Mouse (Mus musculus) thymus, postnatal 10 days (tissue): ENCODE measurements around the gene Lsmem1.

ENCODE experiments used
- DNase-seq, 2 experiments: peaks; one replicate each; pipeline ENCODE4 v3.0.0; 2021; ENCODE audit warnings: low spot score in 2 of 2

Lsmem1 gene

GRCm38 (mm10) chr12:40146510-40146909 is 52.8 kb downstream of the Lsmem1 start:
- no peak for DNase-seq

GRCm38 (mm10) chr12:40140706-40141105 is 58.6 kb downstream of the Lsmem1 start:
- no peak for DNase-seq

- DNase-seq: no peak
Observed at GRCm38 (mm10) chr12:40139484-40140245, 59.6 kb downstream of the Lsmem1 start.

GRCm38 (mm10) chr12:40134529-40134928 is 64.8 kb downstream of the Lsmem1 start:
- no peak for DNase-seq

GRCm38 (mm10) chr12:40133573-40134271 is 65.6 kb downstream of the Lsmem1 start, which contains the start of gene Scin:
Gene Scin, minus strand, starts transcription at chr12:40134228.
- no peak for DNase-seq

GRCm38 (mm10) chr12:40133194-40133572 is 66.1 kb downstream of the Lsmem1 start:
- no peak for DNase-seq
